Mouse (Mus musculus) embryo, embryonic 11.5 days (tissue): ENCODE data around the gene Pam16.
"Not testable (repeated sequence)": the region's sequence is repeated elsewhere in the genome, so short reads cannot be mapped to it uniquely, and the experiment has no call there.

Experiments
- DNase-seq: peaks from one replicate; pipeline ENCODE4 v3.0.0-alpha.2; 2012; ENCODE audit warnings: low read depth, low spot score

Pam16 gene

GRCm38 (mm10) chr16:4592909-4593875 is 31.6 kb downstream of the Pam16 start:
- DNase-seq = no peak

- DNase-seq = no peak
Observed at GRCm38 (mm10) chr16:4590236-4590635, 34.6 kb downstream of the Pam16 start.

- DNase-seq = no peak
Observed at GRCm38 (mm10) chr16:4587516-4588210, 37.1 kb downstream of the Pam16 start.

GRCm38 (mm10) chr16:4586531-4587123 is 38.2 kb downstream of the Pam16 start:
- peak; percentile 95 for DNase-seq

- DNase-seq = no peak
Observed at GRCm38 (mm10) chr16:4585642-4586530, 38.9 kb downstream of the Pam16 start.

- no peak for DNase-seq
Observed at GRCm38 (mm10) chr16:4584438-4584837, 40.4 kb downstream of the Pam16 start.

GRCm38 (mm10) chr16:4583807-4584206 is 41.0 kb downstream of the Pam16 start:
- DNase-seq = no peak

- DNase-seq = not testable (repeated sequence)
Observed at GRCm38 (mm10) chr16:4581179-4581578, 43.6 kb downstream of the Pam16 start.

- no peak for DNase-seq
Observed at GRCm38 (mm10) chr16:4578630-4579029, 46.2 kb downstream of the Pam16 start.

- no peak for DNase-seq
Observed at GRCm38 (mm10) chr16:4576873-4577272, 47.9 kb downstream of the Pam16 start.

GRCm38 (mm10) chr16:4576038-4576437 is 48.8 kb downstream of the Pam16 start:
- DNase-seq = no peak

GRCm38 (mm10) chr16:4570737-4571136 is 54.1 kb downstream of the Pam16 start:
- no peak for DNase-seq

GRCm38 (mm10) chr16:4567912-4568311 is 56.9 kb downstream of the Pam16 start:
- DNase-seq = peak; percentile 81
